Mouse (Mus musculus) hindbrain, postnatal 0 days (tissue): ENCODE data around the gene Ccdc12. TPM values are rescaled to one million over a fixed set of nuclear protein-coding genes. Genes with fewer than 3 reads are reported as not detected.

Experiments
- ATAC-seq: fragments of 200-750 bp; cut with Nextera tagmentation; 2 replicates; pipeline ENCODE4 v1.8.0; 2017; ENCODE audit warnings: mild to moderate bottlenecking, moderate TSS enrichment, moderate library complexity
- DNase-seq: peaks from one replicate; pipeline ENCODE4 v3.0.0-alpha.2; 2015; ENCODE audit warnings: low spot score
- H3K27ac ChIP-seq: fragments of 300-500 bp; sonication (generic); 2 replicates; pipeline ENCODE4 v1.5.1; 2014; ENCODE audit warnings: mild to moderate bottlenecking
- H3K27me3 ChIP-seq: fragments of 300-500 bp; sonication (generic); 2 replicates; pipeline ENCODE4 v1.6.1; 2014; ENCODE audit warnings: low read length, mixed read lengths; ENCODE audit not compliant: insufficient read depth
- H3K36me3 ChIP-seq: fragments of 300-500 bp; sonication (generic); 2 replicates; pipeline ENCODE4 v1.6.1; 2014; ENCODE audit warnings: low read length, mixed read lengths; ENCODE audit not compliant: insufficient read depth
- H3K4me1 ChIP-seq: fragments of 300-500 bp; sonication (generic); 2 replicates; pipeline ENCODE4 v1.6.1; 2014; ENCODE audit warnings: antibody characterized with exemption, low read length, mixed read lengths; ENCODE audit not compliant: insufficient read depth
- H3K4me2 ChIP-seq: fragments of 300-500 bp; sonication (generic); 2 replicates; pipeline ENCODE4 v1.6.1; 2014; ENCODE audit warnings: low read depth, mild to moderate bottlenecking, low read length, moderate library complexity, mixed read lengths
- H3K4me3 ChIP-seq: fragments of 300-500 bp; sonication (generic); 2 replicates; pipeline ENCODE4 v1.5.1; 2014; ENCODE audit warnings: low read length
- H3K9ac ChIP-seq: fragments of 300-500 bp; sonication (generic); replicated peaks from 2 replicates; pipeline ENCODE4 v1.6.1; 2014; ENCODE audit warnings: mild to moderate bottlenecking, low read length, moderate library complexity, mixed read lengths
- H3K9me3 ChIP-seq: fragments of 300-500 bp; sonication (generic); 2 replicates; pipeline ENCODE4 v1.6.1; 2016; ENCODE audit warnings: low read length, mixed read lengths
- CTCF ChIP-seq: IDR thresholded peaks from 2 replicates; pipeline ENCODE4 v1.5.1; 2016; ENCODE audit warnings: antibody characterized with exemption, control low read depth, low read depth
- WGBS: fragments of 180-500 bp; shearing (Covaris S2); extraction: QIAGEN DNeasy Blood & Tissue Kit; methylation state at CpG from one replicate; pipeline ENCODE4 v1.1.7; 2014; 5-methylcytosine and 5-hydroxymethylcytosine counted together
- microRNA-seq, 2 experiments: library from miRNA; unstranded; fragments of <30 nt; microRNA quantifications; one replicate each; pipeline ENCODE4; 2016
- polyA plus RNA-seq: library from polyadenylated mRNA; unstranded; fragments of >200 nt; fragmentation: Nextera tagmentation; extraction: Ambion mirVana; gene quantifications from 2 replicates; pipeline ENCODE4 v1.2.1, GENCODE M21; 2015
- total RNA-seq: library from RNA; depleted of rRNA; stranded (reverse); fragments of >200 nt; gene quantifications from 2 replicates; pipeline ENCODE4 v1.2.3, GENCODE M21; 2014; rRNA removed

Gene Ccdc12
- total and polyA plus RNA-seq, 2 experiments from 2014 or later = 17.0 to 113 TPM

DNA sequence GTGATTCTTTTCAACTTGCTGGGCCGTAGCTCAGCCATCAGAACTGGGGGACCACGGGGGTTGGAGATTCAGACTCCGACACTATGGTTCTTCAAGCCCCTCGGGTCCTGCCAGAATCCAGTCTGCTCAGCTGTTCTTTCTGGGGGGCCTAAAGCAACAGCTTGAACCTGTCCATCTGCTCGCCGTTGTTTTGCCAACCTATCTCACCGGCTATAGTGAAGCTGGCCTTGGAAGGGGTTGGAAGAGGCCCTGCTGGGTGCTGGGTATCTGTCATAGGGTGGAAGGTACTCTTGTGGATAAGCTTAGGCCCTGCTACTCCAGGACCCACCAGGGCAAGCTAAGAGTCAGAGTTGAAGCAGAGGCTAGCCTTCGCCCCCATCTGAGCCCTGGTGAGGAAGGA, 104.6 kb downstream of the Ccdc12 start:
- Histone ChIP-seq H3K36me3 (no peaks in the 10 kb centered on the region), H3K4me2 (no peak overlapping the region), H3K27me3 (no peaks in the 10 kb centered on the region), H3K9ac (no peak overlapping the region), H3K4me1 (0 out of 2 replicates have a peak, but pooled peaks cover 3% of the 10 kb centered on the region), H3K9me3 (no peaks in the 10 kb centered on the region), H3K27ac (no peak overlapping the region), H3K4me3 (no peak overlapping the region)
- TF ChIP-seq CTCF = no peak
- 75% methylated on average over 8 of the region's 8 CpGs for WGBS
- no peak for ATAC-seq
- DNase-seq = no peak

Small RNA genes lying within 50 kb of the gene (microRNA-seq; reads per million reads assigned to microRNA genes)
- gene Mir8107 = 0 reads per million in 2 experiments

Other genes starting within 250 kb of the Ccdc12 start
- gene Ptpn23, start 248.3 kb upstream of the Ccdc12 start, total RNA-seq = 23.4 and 31.6 TPM in 2 replicates
- gene Ptpn23, start 248.3 kb upstream of the Ccdc12 start, polyA plus RNA-seq = 12.0 and 13.2 TPM in 2 replicates
- 0.16 and 0.54 TPM in 2 replicates for gene Ngp, start 236.8 kb upstream of the Ccdc12 start, total RNA-seq
- gene Ngp, start 236.8 kb upstream of the Ccdc12 start, polyA plus RNA-seq = 0.96 and 1.6 TPM in 2 replicates
- 30.6 and 32.1 TPM in 2 replicates for gene Klhl18, start 179.8 kb upstream of the Ccdc12 start, total RNA-seq
- 16.1 and 19.0 TPM in 2 replicates for gene Klhl18, start 179.8 kb upstream of the Ccdc12 start, polyA plus RNA-seq
- 3.3 and 3.9 TPM in 2 replicates for gene Kif9, start 179.5 kb upstream of the Ccdc12 start, total RNA-seq
- 3.9 and 4.0 TPM in 2 replicates for gene Kif9, start 179.5 kb upstream of the Ccdc12 start, polyA plus RNA-seq
- gene Setd2, start 123.9 kb upstream of the Ccdc12 start, total RNA-seq = 58.9 and 64.9 TPM in 2 replicates
- gene Setd2, start 123.9 kb upstream of the Ccdc12 start, polyA plus RNA-seq = 24.7 and 25.6 TPM in 2 replicates
- 23.1 and 30.6 TPM in 2 replicates for gene Nradd, start 32.1 kb upstream of the Ccdc12 start, total RNA-seq
- gene Nradd, start 32.1 kb upstream of the Ccdc12 start, polyA plus RNA-seq = 18.7 and 19.3 TPM in 2 replicates
- gene Nbeal2, start 2.3 kb upstream of the Ccdc12 start, total RNA-seq = 9.0 and 11.5 TPM in 2 replicates
- 1.8 and 1.9 TPM in 2 replicates for gene Nbeal2, start 2.3 kb upstream of the Ccdc12 start, polyA plus RNA-seq
- 0.72 TPM in 1 of 2 replicates, not detected in the other for gene Myl3, start 85.4 kb downstream of the Ccdc12 start, total RNA-seq
- gene Myl3, start 85.4 kb downstream of the Ccdc12 start, polyA plus RNA-seq = 0.65 and 0.89 TPM in 2 replicates
- gene Pth1r, start 90.6 kb downstream of the Ccdc12 start, total RNA-seq = 27.7 and 29.2 TPM in 2 replicates
- 11.7 and 12.5 TPM in 2 replicates for gene Pth1r, start 90.6 kb downstream of the Ccdc12 start, polyA plus RNA-seq
- not detected in 2 replicates for gene Prss42, start 141.7 kb downstream of the Ccdc12 start, total RNA-seq
- not detected in 2 replicates for gene Prss42, start 141.7 kb downstream of the Ccdc12 start, polyA plus RNA-seq
- gene Prss44, start 157.5 kb downstream of the Ccdc12 start, total RNA-seq = 0.10 TPM in 1 of 2 replicates, not detected in the other
- gene Prss44, start 157.5 kb downstream of the Ccdc12 start, polyA plus RNA-seq = not detected in 2 replicates
- not detected in 2 replicates for gene Prss43, start 170.2 kb downstream of the Ccdc12 start, total RNA-seq
- gene Prss43, start 170.2 kb downstream of the Ccdc12 start, polyA plus RNA-seq = 0.21 and 0.32 TPM in 2 replicates
- 0.47 TPM in 1 of 2 replicates, not detected in the other for gene Prss45, start 178.1 kb downstream of the Ccdc12 start, total RNA-seq
- gene Prss45, start 178.1 kb downstream of the Ccdc12 start, polyA plus RNA-seq = 0.16 and 0.29 TPM in 2 replicates
- not detected in 2 replicates for gene Prss46, start 188.0 kb downstream of the Ccdc12 start, total RNA-seq
- not detected in 2 replicates for gene Prss46, start 188.0 kb downstream of the Ccdc12 start, polyA plus RNA-seq
- gene Prss50, start 201.5 kb downstream of the Ccdc12 start, total RNA-seq = 1.2 TPM in 2 replicates
- 1.4 and 1.7 TPM in 2 replicates for gene Prss50, start 201.5 kb downstream of the Ccdc12 start, polyA plus RNA-seq
- 10.7 and 16.3 TPM in 2 replicates for gene Als2cl, start 223.4 kb downstream of the Ccdc12 start, total RNA-seq
- gene Als2cl, start 223.4 kb downstream of the Ccdc12 start, polyA plus RNA-seq = 2.2 and 2.5 TPM in 2 replicates
- 5.7 and 6.8 TPM in 2 replicates for gene Tmie, start 223.6 kb downstream of the Ccdc12 start, total RNA-seq
- gene Tmie, start 223.6 kb downstream of the Ccdc12 start, polyA plus RNA-seq = 6.2 and 7.1 TPM in 2 replicates